Mouse (Mus musculus) large intestine, adult 2 months (tissue): ENCODE data around the gene Zfp618. TPM values are rescaled to one million over a fixed set of nuclear protein-coding genes. Genes with fewer than 3 reads are reported as not detected.
A peak's percentile ranks its signal among the peaks of the same experiment; 100 is the strongest.

ENCODE experiments used
- DNase-seq: peaks from one replicate; pipeline ENCODE4 v3.0.0-alpha.2; 2012; ENCODE audit warnings: low read depth, low spot score
- WGBS: fragments of 180-500 bp; shearing (Covaris S2); methylation state at CpG from one replicate; pipeline ENCODE4 v1.1.7; 2018; 5-methylcytosine and 5-hydroxymethylcytosine counted together
- polyA plus RNA-seq: library from polyadenylated mRNA; depleted of rRNA; stranded (reverse); fragments of >200 nt; gene quantifications from 2 replicates; pipeline ENCODE4 v1.2.3, GENCODE M21; 2012

Zfp618 gene
- polyA plus RNA-seq, 1 experiment, result 0.42 TPM

GRCm38 (mm10) chr4:62997606-62998005 lies 32.2 kb downstream of the Zfp618 start:
- no peak for DNase-seq
- 96% methylated on average over 6 of the region's 6 CpGs for WGBS

- WGBS, result 42% methylated on average over 5 of the region's 5 CpGs
- no peak for DNase-seq
These were observed 33.1 kb downstream of the Zfp618 start for GRCm38 (mm10) chr4:62998431-62998835.

- WGBS, result 53% methylated on average over 6 of the region's 6 CpGs
- no peak for DNase-seq
These were observed 33.5 kb downstream of the Zfp618 start for GRCm38 (mm10) chr4:62998908-62999307.

- WGBS, result 47% methylated on average over 4 of the region's 4 CpGs
- DNase-seq, result no peak
These were observed 33.9 kb downstream of the Zfp618 start for GRCm38 (mm10) chr4:62999321-62999720.

GRCm38 (mm10) chr4:62999916-63000315 lies 34.5 kb downstream of the Zfp618 start:
- 86% methylated on average over 7 of the region's 7 CpGs for WGBS
- DNase-seq, result no peak

- 82% methylated on average over 11 of the region's 11 CpGs for WGBS
- no peak for DNase-seq
These were observed 35.1 kb downstream of the Zfp618 start for GRCm38 (mm10) chr4:63000316-63001055.

- 86% methylated on average over 1 of the region's 1 CpGs for WGBS
These were observed 37.0 kb downstream of the Zfp618 start for GRCm38 (mm10) chr4:63002386-63002785.

GRCm38 (mm10) chr4:63004519-63004918 lies 39.1 kb downstream of the Zfp618 start:
- WGBS, result 94% methylated on average over 11 of the region's 11 CpGs

More at GRCm38 (mm10) chr4:63002386-63002785, 37.0 kb downstream of the Zfp618 start:
- no peak for DNase-seq

GRCm38 (mm10) chr4:63005446-63006185 lies 40.2 kb downstream of the Zfp618 start:
- no peak for DNase-seq
- WGBS, result 23% methylated on average over 10 of the region's 10 CpGs

More at GRCm38 (mm10) chr4:63004519-63004918, 39.1 kb downstream of the Zfp618 start:
- no peak for DNase-seq

GRCm38 (mm10) chr4:63006198-63007155 lies 41.1 kb downstream of the Zfp618 start:
- DNase-seq, result peak; percentile 44
- WGBS, result 23% methylated on average over 7 of the region's 7 CpGs

- DNase-seq, result no peak
- 86% methylated on average over 9 of the region's 9 CpGs for WGBS
These were observed 42.8 kb downstream of the Zfp618 start for GRCm38 (mm10) chr4:63008206-63008605.

GRCm38 (mm10) chr4:63008822-63009221 lies 43.4 kb downstream of the Zfp618 start:
- WGBS, result 37% methylated on average over 3 of the region's 3 CpGs
- DNase-seq, result no peak

GRCm38 (mm10) chr4:63009821-63010220 lies 44.4 kb downstream of the Zfp618 start:
- WGBS, result 88% methylated on average over 1 of the region's 1 CpGs
- no peak for DNase-seq

GRCm38 (mm10) chr4:63010226-63010625 lies 44.9 kb downstream of the Zfp618 start:
- 82% methylated on average over 4 of the region's 4 CpGs for WGBS
- DNase-seq, result no peak

- no peak for DNase-seq
- 37% methylated on average over 10 of the region's 10 CpGs for WGBS
These were observed 53.2 kb downstream of the Zfp618 start for GRCm38 (mm10) chr4:63018616-63019015.

- peak; percentile 51 for DNase-seq
- WGBS, result 28% methylated on average over 4 of the region's 4 CpGs
These were observed 54.1 kb downstream of the Zfp618 start for GRCm38 (mm10) chr4:63019428-63019858.

- DNase-seq, result no peak
- 36% methylated on average over 6 of the region's 6 CpGs for WGBS
These were observed 55.8 kb downstream of the Zfp618 start for GRCm38 (mm10) chr4:63021034-63021700.

- DNase-seq, result no peak
- WGBS, result 95% methylated on average over 7 of the region's 7 CpGs
These were observed 58.1 kb downstream of the Zfp618 start for GRCm38 (mm10) chr4:63023465-63023864.

- no peak for DNase-seq
- WGBS, result 96% methylated on average over 7 of the region's 7 CpGs
These were observed 58.7 kb downstream of the Zfp618 start for GRCm38 (mm10) chr4:63024098-63024497.
